Mouse (Mus musculus) brain, embryonic 18.5 days (tissue): ENCODE results near the gene Cpt1a.

ENCODE experiments used
- DNase-seq: peaks from one replicate; pipeline ENCODE4 v3.0.0-alpha.2; 2012; ENCODE audit warnings: low read depth, low spot score

Cpt1a gene

DNA sequence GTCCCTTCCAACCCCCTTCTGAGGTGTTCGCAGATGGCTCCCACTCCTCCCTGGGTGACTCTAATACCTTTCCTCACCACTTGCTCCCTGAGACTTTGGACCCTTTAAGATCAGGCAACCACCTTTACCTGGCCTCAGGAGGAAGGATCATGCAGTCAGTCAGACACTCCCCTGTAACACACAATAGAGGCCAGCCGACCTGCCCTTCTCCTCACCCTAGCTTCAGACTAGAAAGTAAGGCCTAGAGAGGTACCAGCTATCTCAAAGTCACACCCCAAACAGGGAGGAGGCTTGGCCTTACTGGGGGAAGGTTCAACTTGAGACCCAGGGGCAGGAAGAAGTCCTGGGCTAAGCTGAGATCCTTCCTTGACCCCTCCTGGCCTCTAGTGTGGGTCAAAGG lies 102.1 kb downstream of the Cpt1a start:
- DNase-seq, result no peak

DNA sequence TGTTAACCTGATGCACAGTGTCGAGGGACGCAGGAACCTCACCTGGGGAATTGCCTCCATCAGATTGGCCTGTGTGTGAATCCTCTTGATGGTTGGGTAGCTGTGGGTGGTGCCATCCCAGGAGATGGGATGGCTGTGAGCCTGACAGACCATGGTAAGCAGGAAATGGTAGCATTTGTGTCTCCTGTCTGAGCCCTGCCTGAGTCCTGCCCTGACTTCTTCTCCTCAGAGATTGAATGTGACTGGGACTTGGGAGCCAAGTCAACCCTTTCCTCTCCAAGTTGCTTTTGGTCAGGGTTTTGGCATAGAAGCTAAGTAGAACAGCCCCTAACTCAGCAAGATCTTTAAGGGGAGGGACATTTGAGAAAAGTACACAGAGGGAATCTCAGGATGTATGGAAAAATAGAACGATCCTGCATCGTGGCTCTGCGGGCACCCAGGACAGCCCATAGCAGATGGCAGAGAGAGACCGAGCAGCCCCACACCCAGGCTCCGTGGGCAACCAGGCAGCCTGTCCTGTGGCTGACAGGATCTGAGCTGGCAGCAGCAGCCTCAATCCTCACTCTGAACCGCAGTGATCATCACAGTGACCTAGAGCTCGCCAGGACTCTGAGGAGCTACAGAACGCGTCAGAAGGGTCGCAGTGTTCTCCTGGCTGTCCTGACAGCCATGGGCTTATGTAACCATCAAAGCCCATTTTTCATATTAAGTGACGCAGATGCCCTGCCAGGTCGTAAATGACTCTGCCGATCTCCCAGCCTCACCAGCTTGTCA lies 106.1 kb downstream of the Cpt1a start:
- DNase-seq, result no peak

DNA sequence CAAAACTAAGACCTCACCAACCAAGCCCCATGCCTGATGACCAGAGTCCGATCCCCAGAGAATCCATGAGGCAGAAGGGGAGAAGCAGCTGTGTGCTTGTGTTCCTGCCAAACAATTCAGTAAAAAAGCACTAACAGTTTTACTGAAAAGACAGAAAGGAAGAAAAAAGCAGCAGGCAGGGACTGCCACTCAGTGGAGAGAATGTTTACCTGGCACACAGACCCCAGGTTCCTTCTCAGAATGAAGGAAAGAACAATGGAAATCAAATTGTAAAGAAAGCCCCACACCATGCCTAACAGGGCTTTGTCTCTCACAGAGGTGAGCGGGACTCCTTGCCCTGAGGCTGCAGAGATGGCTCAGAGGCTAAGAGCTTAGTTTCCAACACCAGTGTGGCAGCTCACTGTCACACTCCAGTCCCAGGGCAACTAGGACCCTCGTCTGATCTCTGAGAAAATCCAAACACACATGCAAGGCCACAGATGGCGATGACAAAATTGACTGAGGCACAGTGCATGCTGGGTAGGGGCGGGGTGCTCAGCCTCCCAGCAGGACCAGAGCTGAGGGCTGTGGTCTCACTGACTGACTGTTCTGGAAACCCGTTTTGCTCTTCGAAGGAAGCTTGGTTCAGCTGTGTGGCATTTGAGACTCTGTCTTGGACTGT lies 107.2 kb downstream of the Cpt1a start:
- no peak for DNase-seq

DNA sequence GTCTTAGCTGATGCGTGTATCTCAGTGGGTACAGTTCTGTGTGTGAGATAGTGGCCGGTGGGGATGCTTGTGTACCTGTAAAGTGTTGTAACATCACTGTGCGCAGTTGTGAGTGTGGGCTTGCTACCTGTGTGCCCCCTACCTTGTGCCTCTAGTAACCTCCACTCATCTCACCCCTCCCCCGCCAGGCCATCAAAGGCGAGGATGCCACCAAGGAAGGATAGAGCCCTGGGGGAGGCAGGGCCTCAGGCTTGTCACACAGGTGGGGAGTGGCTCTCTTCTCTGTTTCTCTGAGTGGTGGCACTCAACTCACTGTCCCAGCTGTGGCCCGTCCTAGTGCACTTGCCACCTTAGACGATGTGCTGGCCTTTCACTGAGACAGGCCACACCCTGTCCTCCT lies 108.9 kb downstream of the Cpt1a start:
- no peak for DNase-seq

DNA sequence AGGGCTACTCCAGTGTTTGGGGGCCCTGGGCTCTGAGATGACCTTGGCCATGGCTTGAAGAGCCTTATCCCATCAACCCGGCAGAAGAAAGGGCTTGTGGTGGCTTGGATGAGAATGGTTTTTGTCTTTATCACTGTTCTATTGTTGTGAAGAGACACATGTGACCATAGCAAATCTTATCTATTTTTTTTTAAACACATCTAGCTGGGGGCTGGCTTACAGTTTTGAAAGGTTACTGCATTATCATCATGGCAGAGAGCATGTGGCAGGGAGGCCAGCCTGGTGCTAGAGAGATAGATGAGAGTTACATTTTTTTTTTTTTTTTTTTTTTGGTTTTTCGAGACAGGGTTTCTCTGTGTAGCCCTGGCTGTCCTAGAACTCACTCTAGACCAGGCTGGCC lies 109.8 kb downstream of the Cpt1a start:
- no peak for DNase-seq

DNA sequence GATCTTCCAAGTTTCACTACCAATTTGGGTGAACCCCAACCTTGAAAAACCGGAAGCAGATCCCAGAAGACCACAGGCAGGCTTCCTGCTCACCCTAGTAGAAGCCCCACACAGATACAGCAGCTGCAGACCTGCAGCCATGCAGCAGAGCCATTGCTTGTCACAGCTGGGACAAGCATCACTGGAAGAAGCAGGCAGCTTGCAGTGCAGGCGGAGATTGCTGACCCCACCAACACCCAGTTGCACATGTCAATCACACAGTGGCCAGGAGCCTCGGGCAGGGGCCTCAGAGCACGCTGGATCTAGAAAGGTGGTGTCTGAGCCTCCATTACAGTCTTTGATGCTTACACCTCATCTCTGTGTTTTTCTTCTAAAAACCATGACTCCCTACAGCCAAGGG lies 112.0 kb downstream of the Cpt1a start:
- no peak for DNase-seq

DNA sequence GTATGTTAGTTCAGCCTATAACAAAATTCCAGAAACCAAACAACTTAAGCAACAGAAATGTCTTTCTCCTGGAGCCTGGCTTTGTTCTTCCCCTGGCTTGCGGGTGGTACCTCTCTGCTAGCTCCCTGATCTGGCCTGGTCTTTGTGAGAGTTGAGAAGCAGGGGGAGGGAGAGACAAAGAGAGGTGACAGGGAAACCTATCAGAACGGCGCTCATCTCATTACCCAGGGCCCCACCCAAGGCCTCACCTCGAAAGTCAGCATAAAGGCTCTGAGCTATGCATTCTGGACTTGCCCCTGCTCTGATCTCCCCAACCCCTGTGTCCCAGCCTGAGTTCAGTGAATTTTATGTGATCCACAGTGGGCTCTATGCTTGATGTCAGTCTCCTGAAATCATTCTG lies 112.5 kb downstream of the Cpt1a start:
- DNase-seq, result no peak
